Mouse (Mus musculus) ovary, adult 2 months (tissue): ENCODE results near the gene Rbm45. TPM values are rescaled to one million over a fixed set of nuclear protein-coding genes. Genes with fewer than 3 reads are reported as not detected.

ENCODE experiments used
- polyA plus RNA-seq: library from polyadenylated mRNA; depleted of rRNA; stranded (reverse); fragments of >200 nt; gene quantifications from 2 replicates; pipeline ENCODE4 v1.2.3, GENCODE M21; 2012; rRNA removed

Gene Rbm45
- 15.3 and 19.1 TPM in 2 replicates for polyA plus RNA-seq

GRCm38 (mm10) chr2:76369821-76370655 is at the start of gene Rbm45:
TSS of gene Rbm45 (plus strand) at chr2:76369984.

GRCm38 (mm10) chr2:76338215-76339156 is 31.3 kb upstream of the Rbm45 start, which contains the start of gene Pde11a:
TSS of gene Pde11a (minus strand) at chr2:76338774.

GRCm38 (mm10) chr2:76360226-76360625 is 9.6 kb upstream of the Rbm45 start, which contains the start of gene Cyct:
TSS of gene Cyct (minus strand) at chr2:76360450.

GRCm38 (mm10) chr2:76406151-76406936 is 36.6 kb downstream of the Rbm45 start, which contains the start of gene Osbpl6:
TSS of gene Osbpl6 (plus strand) at chr2:76406508.

Other genes with a start within 250 kb of the Rbm45 start
- 0.14 and 0.31 TPM in 2 replicates for gene Pde11a, start 31.2 kb upstream of the Rbm45 start, polyA plus RNA-seq
- not detected in 2 replicates for gene Cyct, start 9.5 kb upstream of the Rbm45 start, polyA plus RNA-seq
- gene Osbpl6, start 36.5 kb downstream of the Rbm45 start, polyA plus RNA-seq: 19.4 and 21.5 TPM in 2 replicates